Mouse (Mus musculus) liver, embryonic 11.5 days (tissue): ENCODE measurements around the gene Trmt2a. TPM values are rescaled to one million over a fixed set of nuclear protein-coding genes. Genes with fewer than 3 reads are reported as not detected.

Experiments
- ATAC-seq: fragments of 200-750 bp; cut with Nextera tagmentation; replicated peaks from 2 replicates; pipeline ENCODE4 v1.8.0; 2017; ENCODE audit warnings: moderate number of reproducible peaks, mild to moderate bottlenecking, moderate TSS enrichment, moderate library complexity; ENCODE audit not compliant: low FRiP score
- DNase-seq: peaks from one replicate; pipeline ENCODE4 v3.0.0-alpha.2; 2017; ENCODE audit warnings: low spot score
- H3K27ac ChIP-seq: fragments of 300-500 bp; sonication (generic); 2 replicates; pipeline ENCODE4 v1.5.1; 2014; ENCODE audit warnings: mild to moderate bottlenecking, low read depth, low read length, control low read depth
- H3K27me3 ChIP-seq: fragments of 300-500 bp; sonication (generic); replicated peaks from 2 replicates; pipeline ENCODE4 v1.6.1; 2014; ENCODE audit warnings: low read length, mixed read lengths; ENCODE audit not compliant: control insufficient read depth, insufficient read depth
- H3K36me3 ChIP-seq: fragments of 300-500 bp; sonication (generic); 2 replicates; pipeline ENCODE4 v1.6.1; 2014; ENCODE audit warnings: mild to moderate bottlenecking, low read length, moderate library complexity, mixed read lengths; ENCODE audit not compliant: control insufficient read depth, insufficient read depth
- H3K4me1 ChIP-seq: fragments of 300-500 bp; sonication (generic); replicated peaks from 2 replicates; pipeline ENCODE4 v1.6.1; 2014; ENCODE audit warnings: low read length, mixed read lengths; ENCODE audit not compliant: control insufficient read depth, insufficient read depth
- H3K4me2 ChIP-seq: fragments of 300-500 bp; sonication (generic); 2 replicates; pipeline ENCODE4 v1.6.1; 2014; ENCODE audit warnings: mild to moderate bottlenecking, control low read depth, moderate library complexity
- H3K4me3 ChIP-seq: fragments of 300-500 bp; sonication (generic); 2 replicates; pipeline ENCODE4 v1.5.1; 2014; ENCODE audit warnings: low read depth, low read length, control low read depth
- H3K9ac ChIP-seq: fragments of 300-500 bp; sonication (generic); 2 replicates; pipeline ENCODE4 v1.6.1; 2014; ENCODE audit warnings: low read depth, low read length, control low read depth
- H3K9me3 ChIP-seq: fragments of 300-500 bp; sonication (generic); 2 replicates; pipeline ENCODE4 v1.6.1; 2016; ENCODE audit warnings: low read length, inconsistent platforms, mixed read lengths; ENCODE audit not compliant: control insufficient read depth
- WGBS: fragments of 180-500 bp; shearing (Covaris S2); extraction: QIAGEN DNeasy Blood & Tissue Kit; methylation state at CpG from one replicate; pipeline ENCODE4 v1.1.7; 2014; 5-methylcytosine and 5-hydroxymethylcytosine counted together
- polyA plus RNA-seq: library from polyadenylated mRNA; unstranded; fragments of >200 nt; fragmentation: Nextera tagmentation; extraction: Ambion mirVana; gene quantifications from 2 replicates; pipeline ENCODE4 v1.2.1, GENCODE M21; 2014

Trmt2a gene
- polyA plus RNA-seq = 127 and 130 TPM in 2 replicates

DNA sequence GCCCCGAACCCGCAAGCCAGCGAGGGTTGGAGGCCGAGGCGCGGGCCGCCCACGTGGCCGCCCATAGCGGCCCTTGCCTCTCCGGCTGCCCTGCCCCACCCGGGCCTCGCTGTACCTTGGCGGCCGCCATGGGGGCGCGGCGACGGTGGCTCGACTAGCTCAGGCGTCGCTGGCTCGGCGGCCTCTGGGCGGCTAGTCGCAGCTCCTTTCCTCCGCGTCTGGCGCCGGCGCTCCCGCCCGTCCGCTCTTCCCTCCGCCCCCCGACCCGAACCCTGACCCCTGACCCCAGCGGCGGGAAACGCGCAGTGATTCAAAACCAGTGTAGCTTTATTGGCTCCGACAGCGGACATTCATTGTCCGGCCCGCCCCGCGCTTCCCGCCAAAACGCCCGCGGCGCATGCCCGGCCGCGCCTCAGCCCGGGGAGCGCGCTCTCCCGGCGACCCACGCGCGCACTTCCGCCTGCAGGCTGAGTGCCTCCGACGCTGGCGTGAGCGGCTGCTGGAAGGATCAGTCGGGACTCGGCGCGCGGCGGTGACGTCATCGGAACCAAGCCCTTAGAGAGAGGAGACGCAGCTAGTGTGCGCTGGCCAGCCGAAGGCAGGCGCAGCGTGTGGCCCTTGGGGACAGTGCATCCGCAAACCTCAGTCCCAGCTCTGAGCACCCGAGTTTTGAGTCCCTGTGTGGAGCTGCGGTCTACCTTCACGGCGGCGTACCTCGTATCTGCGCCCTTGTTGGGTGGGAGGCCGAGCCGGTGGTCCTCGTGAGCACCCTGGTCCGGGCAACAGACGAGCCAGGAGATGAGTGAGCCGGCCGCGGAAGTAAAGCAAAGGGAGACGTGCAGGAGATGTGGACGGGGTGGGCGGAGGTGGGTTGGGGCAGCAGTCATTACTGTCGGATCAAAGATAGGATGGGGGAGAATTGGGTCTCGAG lies at the start of gene Trmt2a, which contains the start of gene Ranbp1:
Gene Trmt2a, plus strand, starts transcription at position 247 of the 931 bp plus-strand sequence.
Gene Ranbp1, minus strand, starts transcription at position 300 of the 931 bp plus-strand sequence.
- peak within 1 kb of the TSS; percentile 89 for H3K4me2 ChIP-seq
- peak within 1 kb of the TSS; percentile 98 for H3K4me3 ChIP-seq
- no peaks in the 10 kb centered on the region for H3K27me3 ChIP-seq
- peak; percentile 99 for DNase-seq
- H3K27ac ChIP-seq = peak within 1 kb of the TSS; percentile 92
- H3K9ac ChIP-seq = peak within 1 kb of the TSS; percentile 98
- H3K9me3 ChIP-seq = no peaks in the 10 kb centered on the region
- H3K4me1 ChIP-seq = peaks cover 25% of the 10 kb centered on the region
- under 1% methylated on average over 102 of the region's 102 CpGs for WGBS
- H3K36me3 ChIP-seq = peaks cover 61% of the 10 kb centered on the region
- ATAC-seq = peak; percentile 93

- H3K4me1 ChIP-seq = no peaks in the 10 kb centered on the region; the same call in 1 of the 2 replicates
- no peak overlapping the region for H3K27ac ChIP-seq
- H3K4me3 ChIP-seq = no peak overlapping the region
- H3K4me2 ChIP-seq = no peak overlapping the region
- no peaks in the 10 kb centered on the region for H3K9me3 ChIP-seq
- no peak for DNase-seq
- ATAC-seq = no peak
- no peak overlapping the region for H3K9ac ChIP-seq
- 74% methylated on average over 2 of the region's 2 CpGs for WGBS
- no peaks in the 10 kb centered on the region for H3K36me3 ChIP-seq
- no peaks in the 10 kb centered on the region for H3K27me3 ChIP-seq
Observed at GRCm38 (mm10) chr16:18200062-18200461, 48.4 kb upstream of the Trmt2a start.

GRCm38 (mm10) chr16:18201620-18202019 lies 46.9 kb upstream of the Trmt2a start:
- Histone ChIP-seq H3K4me1 (no peaks in the 10 kb centered on the region), H3K27me3 (no peaks in the 10 kb centered on the region), H3K4me2 (no peak overlapping the region), H3K9ac (no peak overlapping the region), H3K4me3 (no peak overlapping the region), H3K27ac (no peak overlapping the region), H3K9me3 (no peaks in the 10 kb centered on the region), H3K36me3 (no peaks in the 10 kb centered on the region)
- ATAC-seq (no peak), DNase-seq (no peak)
- WGBS = 18% methylated on average over 1 of the region's 1 CpGs

DNA sequence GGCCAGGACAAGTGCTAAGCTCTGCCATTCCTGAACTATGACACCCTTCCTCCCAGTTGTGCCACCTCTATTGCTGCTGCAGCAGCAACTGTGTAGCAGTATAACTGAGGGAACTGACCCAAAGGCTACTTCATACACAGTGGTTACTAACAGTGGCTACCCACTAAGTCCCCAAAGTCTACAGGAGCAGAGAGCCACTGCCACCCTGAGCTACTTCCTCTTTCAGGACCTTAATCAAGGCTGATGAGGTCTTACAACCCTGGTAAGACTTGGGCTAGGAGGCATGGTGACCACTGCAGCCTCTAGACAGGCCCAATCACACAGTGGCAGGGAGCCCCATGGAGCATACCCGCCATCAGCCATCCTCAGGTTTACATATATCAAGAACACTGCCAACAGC lies 46.4 kb upstream of the Trmt2a start:
- H3K9me3 ChIP-seq = no peaks in the 10 kb centered on the region
- no peak overlapping the region for H3K9ac ChIP-seq
- no peak for ATAC-seq
- no peaks in the 10 kb centered on the region for H3K36me3 ChIP-seq
- no peaks in the 10 kb centered on the region for H3K4me1 ChIP-seq
- no peak overlapping the region for H3K27ac ChIP-seq
- no peak overlapping the region for H3K4me3 ChIP-seq
- H3K4me2 ChIP-seq = no peak overlapping the region
- no peak for DNase-seq
- WGBS = 84% methylated on average over 1 of the region's 1 CpGs
- H3K27me3 ChIP-seq = no peaks in the 10 kb centered on the region

GRCm38 (mm10) chr16:18203430-18204091 lies 44.9 kb upstream of the Trmt2a start:
- ATAC-seq = no peak
- no peaks in the 10 kb centered on the region for H3K9me3 ChIP-seq
- DNase-seq = no peak
- 64% methylated on average over 7 of the region's 7 CpGs for WGBS
- no peaks in the 10 kb centered on the region for H3K36me3 ChIP-seq
- H3K27me3 ChIP-seq = no peaks in the 10 kb centered on the region
- no peak overlapping the region for H3K4me2 ChIP-seq
- no peak overlapping the region for H3K4me3 ChIP-seq
- no peak overlapping the region for H3K27ac ChIP-seq
- no peaks in the 10 kb centered on the region for H3K4me1 ChIP-seq
- no peak overlapping the region for H3K9ac ChIP-seq

- Histone ChIP-seq H3K9me3 (no peaks in the 10 kb centered on the region), H3K36me3 (no peaks in the 10 kb centered on the region), H3K4me2 (no peak overlapping the region), H3K4me1 (no peaks in the 10 kb centered on the region), H3K9ac (no peak overlapping the region), H3K4me3 (no peak overlapping the region), H3K27ac (no peak overlapping the region), H3K27me3 (no peaks in the 10 kb centered on the region)
- 18% methylated on average over 8 of the region's 8 CpGs for WGBS
- DNase-seq (peak; percentile 44), ATAC-seq (peak; percentile 35; the same call in 1 of the 2 replicates)
Observed at GRCm38 (mm10) chr16:18210701-18211416, 37.6 kb upstream of the Trmt2a start.

GRCm38 (mm10) chr16:18211417-18212171 lies 36.9 kb upstream of the Trmt2a start:
- H3K4me1 ChIP-seq = no peaks in the 10 kb centered on the region
- no peaks in the 10 kb centered on the region for H3K9me3 ChIP-seq
- H3K9ac ChIP-seq = no peak overlapping the region
- no peak overlapping the region for H3K27ac ChIP-seq
- H3K4me3 ChIP-seq = no peak overlapping the region
- H3K27me3 ChIP-seq = no peaks in the 10 kb centered on the region
- no peaks in the 10 kb centered on the region for H3K36me3 ChIP-seq
- peak; percentile 77 for DNase-seq
- 39% methylated on average over 10 of the region's 10 CpGs for WGBS
- ATAC-seq = peak; percentile 17
- H3K4me2 ChIP-seq = no peak overlapping the region

DNA sequence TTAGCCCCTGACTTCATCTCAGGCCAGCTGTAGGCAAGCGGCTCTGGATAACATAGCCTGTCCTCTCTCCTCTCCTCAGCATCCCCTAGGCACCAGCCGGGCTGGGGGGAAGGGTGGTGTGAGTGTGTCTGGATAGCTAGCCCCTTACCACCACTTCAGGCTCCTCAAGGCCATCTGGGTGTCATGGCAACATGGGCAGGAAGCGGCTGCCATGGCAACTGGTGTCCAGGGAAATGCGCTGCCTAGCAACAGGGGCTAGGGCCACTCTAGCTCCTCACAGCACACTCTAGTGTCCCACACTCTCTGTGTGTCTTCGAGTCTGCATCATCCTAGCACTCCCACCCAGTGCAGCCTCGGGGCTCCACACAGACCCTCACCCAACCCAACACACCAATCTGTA lies 34.8 kb upstream of the Trmt2a start:
- Histone ChIP-seq H3K36me3 (no peaks in the 10 kb centered on the region), H3K4me3 (no peak overlapping the region), H3K4me1 (no peaks in the 10 kb centered on the region), H3K9ac (no peak overlapping the region), H3K27me3 (no peaks in the 10 kb centered on the region), H3K4me2 (no peak overlapping the region), H3K27ac (no peak overlapping the region), H3K9me3 (no peaks in the 10 kb centered on the region)
- DNase-seq (no peak), ATAC-seq (no peak)
- 62% methylated on average over 6 of the region's 6 CpGs for WGBS
